Mouse (Mus musculus) thymus, adult 18-20 months (tissue): ENCODE results near the gene Sema3g.

Experiments used
- DNase-seq, 2 experiments: peaks; one replicate each; pipeline ENCODE4 v3.0.0; 2022; ENCODE audit warnings: mixed read lengths in 2 of 2

Sema3g gene

GRCm38 (mm10) chr14:31217666-31218065, at the start of gene Sema3g:
Gene Sema3g, plus strand, starts transcription at chr14:31217860.
- DNase-seq, result no peak

- no peak for DNase-seq
Observed at GRCm38 (mm10) chr14:31168425-31168824, 49.2 kb upstream of the Sema3g start, which contains the start of gene Stab1. Gene Stab1, minus strand, starts transcription at chr14:31168641.

- no peak for DNase-seq
Observed at GRCm38 (mm10) chr14:31169508-31169907, 48.2 kb upstream of the Sema3g start.

GRCm38 (mm10) chr14:31170963-31171362, 46.7 kb upstream of the Sema3g start:
- DNase-seq, result no peak

- no peak for DNase-seq
Observed at GRCm38 (mm10) chr14:31171386-31171785, 46.3 kb upstream of the Sema3g start.

- DNase-seq, result no peak
Observed at GRCm38 (mm10) chr14:31171821-31172220, 45.8 kb upstream of the Sema3g start.

GRCm38 (mm10) chr14:31172781-31173455, 44.7 kb upstream of the Sema3g start:
- DNase-seq, result no peak

GRCm38 (mm10) chr14:31173537-31173936, 44.1 kb upstream of the Sema3g start:
- DNase-seq, result no peak

GRCm38 (mm10) chr14:31177287-31177686, 40.4 kb upstream of the Sema3g start:
- no peak for DNase-seq

GRCm38 (mm10) chr14:31177715-31178114, 39.9 kb upstream of the Sema3g start:
- no peak for DNase-seq

- no peak for DNase-seq
Observed at GRCm38 (mm10) chr14:31179677-31180365, 37.8 kb upstream of the Sema3g start.

- DNase-seq, result no peak
Observed at GRCm38 (mm10) chr14:31181512-31181911, 36.1 kb upstream of the Sema3g start.

- no peak for DNase-seq
Observed at GRCm38 (mm10) chr14:31182786-31183290, 34.8 kb upstream of the Sema3g start.

- no peak for DNase-seq
Observed at GRCm38 (mm10) chr14:31183541-31183940, 34.1 kb upstream of the Sema3g start.

- no peak for DNase-seq
Observed at GRCm38 (mm10) chr14:31184195-31184594, 33.5 kb upstream of the Sema3g start.

GRCm38 (mm10) chr14:31186656-31187055, 31.0 kb upstream of the Sema3g start:
- no peak for DNase-seq

- no peak for DNase-seq
Observed at GRCm38 (mm10) chr14:31188771-31189181, 28.9 kb upstream of the Sema3g start.

GRCm38 (mm10) chr14:31189348-31189747, 28.3 kb upstream of the Sema3g start:
- no peak for DNase-seq

GRCm38 (mm10) chr14:31191936-31192335, 25.7 kb upstream of the Sema3g start:
- DNase-seq, result no peak

- no peak for DNase-seq
Observed at GRCm38 (mm10) chr14:31193791-31194190, 23.9 kb upstream of the Sema3g start.

GRCm38 (mm10) chr14:31194441-31194840, 23.2 kb upstream of the Sema3g start:
- DNase-seq, result no peak

- DNase-seq, result peak in 1 of 2 experiments; percentile 26
Observed at GRCm38 (mm10) chr14:31194891-31195513, 22.7 kb upstream of the Sema3g start.

GRCm38 (mm10) chr14:31195521-31195920, 22.1 kb upstream of the Sema3g start:
- DNase-seq, result no peak

GRCm38 (mm10) chr14:31195968-31196367, 21.7 kb upstream of the Sema3g start:
- no peak for DNase-seq
